Mouse (Mus musculus) cerebellum, adult 9-11 months (tissue): ENCODE results near the gene Cntn4.
"Not testable (repeated sequence)": the region's sequence is repeated elsewhere in the genome, so short reads cannot be mapped to it uniquely, and the experiment has no call there.

Experiments used
- DNase-seq: peaks from one replicate; pipeline ENCODE4 v3.0.0; 2022

The Cntn4 gene

GRCm38 (mm10) chr6:106332933-106333332 is 655.5 kb downstream of the Cntn4 start:
- no peak for DNase-seq

GRCm38 (mm10) chr6:106335066-106335465 is 657.6 kb downstream of the Cntn4 start:
- peak; percentile 24 for DNase-seq

- DNase-seq: no peak
Observed at GRCm38 (mm10) chr6:106336805-106337204, 659.3 kb downstream of the Cntn4 start.

GRCm38 (mm10) chr6:106337829-106338228 is 660.4 kb downstream of the Cntn4 start:
- no peak for DNase-seq

GRCm38 (mm10) chr6:106341114-106341513 is 663.7 kb downstream of the Cntn4 start:
- no peak for DNase-seq

- no peak for DNase-seq
Observed at GRCm38 (mm10) chr6:106350072-106350471, 672.6 kb downstream of the Cntn4 start.

- no peak for DNase-seq
Observed at GRCm38 (mm10) chr6:106351389-106351788, 673.9 kb downstream of the Cntn4 start.

GRCm38 (mm10) chr6:106358801-106359200 is 681.3 kb downstream of the Cntn4 start:
- not testable (repeated sequence) for DNase-seq

GRCm38 (mm10) chr6:106381288-106382025 is 704.0 kb downstream of the Cntn4 start:
- peak; percentile 94 for DNase-seq

GRCm38 (mm10) chr6:106387833-106388406 is 710.5 kb downstream of the Cntn4 start:
- no peak for DNase-seq

GRCm38 (mm10) chr6:106408014-106408413 is 730.6 kb downstream of the Cntn4 start:
- no peak for DNase-seq

GRCm38 (mm10) chr6:106408634-106409033 is 731.2 kb downstream of the Cntn4 start:
- DNase-seq: no peak

GRCm38 (mm10) chr6:106422947-106423346 is 745.5 kb downstream of the Cntn4 start:
- DNase-seq: no peak

GRCm38 (mm10) chr6:106423471-106423870 is 746.0 kb downstream of the Cntn4 start:
- peak; percentile 43 for DNase-seq

GRCm38 (mm10) chr6:106426615-106427014 is 749.2 kb downstream of the Cntn4 start:
- no peak for DNase-seq

GRCm38 (mm10) chr6:106431466-106431865 is 754.0 kb downstream of the Cntn4 start:
- DNase-seq: no peak

- DNase-seq: peak; percentile 87
Observed at GRCm38 (mm10) chr6:106440786-106441185, 763.3 kb downstream of the Cntn4 start.

GRCm38 (mm10) chr6:106441246-106441645 is 763.8 kb downstream of the Cntn4 start:
- no peak for DNase-seq

- DNase-seq: no peak
Observed at GRCm38 (mm10) chr6:106454131-106454838, 776.8 kb downstream of the Cntn4 start.

- DNase-seq: no peak
Observed at GRCm38 (mm10) chr6:106455616-106456015, 778.2 kb downstream of the Cntn4 start.

- no peak for DNase-seq
Observed at GRCm38 (mm10) chr6:106458166-106458565, 780.7 kb downstream of the Cntn4 start.

GRCm38 (mm10) chr6:106462403-106462802 is 784.9 kb downstream of the Cntn4 start:
- no peak for DNase-seq

- no peak for DNase-seq
Observed at GRCm38 (mm10) chr6:106463857-106464256, 786.4 kb downstream of the Cntn4 start.

GRCm38 (mm10) chr6:106465766-106466165 is 788.3 kb downstream of the Cntn4 start:
- no peak for DNase-seq
